Mouse (Mus musculus): ENCODE data around the gene Tmem54. TPM values are rescaled to one million over a fixed set of nuclear protein-coding genes. Genes with fewer than 3 reads are reported as not detected.

Tmem54 gene
- polyA plus RNA-seq, 2 experiments from 2014 or later, result not detected

GRCm38 (mm10) chr4:129157541-129157940 is 52.2 kb downstream of the Tmem54 start:
- ATAC-seq, result no peak

- ATAC-seq, result no peak
Observed at GRCm38 (mm10) chr4:129158549-129158948, 53.2 kb downstream of the Tmem54 start.

- no peak for ATAC-seq
Observed at GRCm38 (mm10) chr4:129161076-129161475, 55.7 kb downstream of the Tmem54 start.

Other genes with a start within 250 kb of the Tmem54 start
- 1 to 10 TPM in 1 of 2 experiments, under 1 TPM in 1; 0.96 to 1.6 TPM for gene Trim62, start 222.0 kb upstream of the Tmem54 start, polyA plus RNA-seq (2017; shearing (Covaris generic))
- under 1 TPM in 1 of 2 experiments, not detected in 1; 0.34 TPM for gene Azin2, start 143.1 kb upstream of the Tmem54 start, polyA plus RNA-seq (2017; shearing (Covaris generic))
- gene Ak2, start 113.6 kb upstream of the Tmem54 start, polyA plus RNA-seq (2017; shearing (Covaris generic)), result 100 to 1,000 TPM in 1 of 2 experiments, 10 to 100 TPM in 1; 62.4 to 108 TPM
- 10 to 100 TPM; 18.9 TPM for gene Rnf19b, start 47.3 kb upstream of the Tmem54 start, polyA plus RNA-seq (2017; shearing (Covaris generic))
- not detected for gene Hpca, start 16.5 kb downstream of the Tmem54 start, polyA plus RNA-seq (2017; shearing (Covaris generic))
- under 1 TPM; 0.28 to 0.56 TPM for gene Fndc5, start 31.5 kb downstream of the Tmem54 start, polyA plus RNA-seq (2017; shearing (Covaris generic))
- gene S100pbp, start 84.2 kb downstream of the Tmem54 start, polyA plus RNA-seq (2017; shearing (Covaris generic)), result 10 to 100 TPM; 24.4 to 26.3 TPM
- gene Yars, start 84.2 kb downstream of the Tmem54 start, polyA plus RNA-seq (2017; shearing (Covaris generic)), result 10 to 100 TPM; 26.3 to 28.5 TPM
- under 1 TPM; 0.20 TPM for gene C77080, start 155.9 kb downstream of the Tmem54 start, polyA plus RNA-seq (2017; shearing (Covaris generic))
- gene Sync, start 182.1 kb downstream of the Tmem54 start, polyA plus RNA-seq (2017; shearing (Covaris generic)), result under 1 TPM; 0.46 to 0.48 TPM
- gene Rbbp4, start 229.8 kb downstream of the Tmem54 start, polyA plus RNA-seq (2017; shearing (Covaris generic)), result 100 to 1,000 TPM; 309 to 413 TPM
- gene Zbtb8os, start 230.1 kb downstream of the Tmem54 start, polyA plus RNA-seq (2017; shearing (Covaris generic)), result 100 to 1,000 TPM; 117 TPM

Measured in activated CD4-positive, CD25-positive, alpha-beta regulatory T cell, adult 4 months (primary cell).